Mouse (Mus musculus): Measurements from ENCODE around the gene Dmrt1. TPM values are rescaled to one million over a fixed set of nuclear protein-coding genes. Genes with fewer than 3 reads are reported as not detected.

Gene Dmrt1
- polyA plus RNA-seq, 1 experiment from 2014 or later: not detected

DNA sequence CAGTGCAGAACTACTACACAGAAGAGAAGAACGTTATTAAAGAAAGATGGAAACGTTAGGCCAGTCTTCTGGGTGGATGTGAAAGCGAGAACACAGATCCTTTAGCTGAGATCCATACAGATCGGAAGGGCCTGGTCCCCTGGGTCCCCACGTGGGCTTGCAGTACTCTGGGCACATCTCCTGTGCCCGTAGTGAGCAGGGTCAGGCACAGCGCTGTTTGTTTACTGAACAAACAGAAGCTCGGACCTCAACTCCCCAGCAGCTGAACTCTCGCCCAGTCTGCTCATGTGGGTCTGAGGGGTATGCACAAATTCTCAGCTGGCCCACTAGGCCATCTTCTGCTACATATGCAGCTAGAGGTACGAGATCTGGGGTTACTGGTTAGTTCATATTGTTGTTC is 145.1 kb downstream of the Dmrt1 start:
- DNase-seq (ENCODE audit: low spot score) (no peak), ATAC-seq (replicated peaks; ENCODE audit: low FRiP score) (no peak)
- H3K9ac ChIP-seq (ENCODE audit: low read depth, low read length): no peak overlapping the region
- no peaks in the 10 kb centered on the region for H3K27me3 ChIP-seq (replicated peaks; ENCODE audit: control insufficient read depth, insufficient read depth, low read length)
- H3K27ac ChIP-seq (ENCODE audit: low read depth, low read length): no peak overlapping the region
- H3K36me3 ChIP-seq (ENCODE audit: control insufficient read depth, insufficient read depth, low read length): no peaks in the 10 kb centered on the region
- no peak overlapping the region for H3K4me3 ChIP-seq (ENCODE audit: low read depth, low read length)
- WGBS: 68% methylated on average over 10 of the region's 10 CpGs
- no peaks in the 10 kb centered on the region for H3K9me3 ChIP-seq (ENCODE audit: control insufficient read depth, low read length)
- H3K4me2 ChIP-seq: no peak overlapping the region
- H3K4me1 ChIP-seq (replicated peaks; ENCODE audit: control insufficient read depth, insufficient read depth, low read length): no peaks in the 10 kb centered on the region

DNA sequence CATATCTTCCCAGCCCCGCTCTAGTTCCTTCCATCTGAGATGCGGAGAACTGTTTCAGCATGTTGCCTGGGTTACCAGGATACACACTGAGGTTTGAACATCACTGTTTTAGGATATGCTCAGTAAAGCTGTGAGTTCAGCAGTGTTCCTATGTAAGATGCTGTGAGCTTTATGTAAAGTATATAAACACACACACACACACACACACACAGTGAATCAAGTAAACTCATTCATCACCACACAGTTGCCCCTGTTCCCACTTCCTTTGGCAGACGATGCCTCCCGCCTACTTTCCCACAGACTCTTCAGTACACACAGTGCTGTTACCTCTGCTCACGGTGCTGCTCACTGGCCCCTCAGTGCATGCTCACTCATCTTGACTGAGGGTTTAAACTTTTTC is 147.1 kb downstream of the Dmrt1 start:
- Histone ChIP-seq H3K9me3 (ENCODE audit: control insufficient read depth, low read length) (no peaks in the 10 kb centered on the region), H3K4me1 (replicated peaks; ENCODE audit: control insufficient read depth, insufficient read depth, low read length) (no peaks in the 10 kb centered on the region), H3K27me3 (replicated peaks; ENCODE audit: control insufficient read depth, insufficient read depth, low read length) (no peaks in the 10 kb centered on the region), H3K4me2 (no peak overlapping the region), H3K27ac (ENCODE audit: low read depth, low read length) (no peak overlapping the region), H3K9ac (ENCODE audit: low read depth, low read length) (no peak overlapping the region), H3K4me3 (ENCODE audit: low read depth, low read length) (no peak overlapping the region), H3K36me3 (ENCODE audit: control insufficient read depth, insufficient read depth, low read length) (no peaks in the 10 kb centered on the region)
- DNase-seq (ENCODE audit: low spot score): no peak
- ATAC-seq (replicated peaks; ENCODE audit: low FRiP score): no peak
- 70% methylated on average over 5 of the region's 5 CpGs for WGBS

Other genes with a start within 250 kb of the Dmrt1 start
- gene Dmrt3, start 104.7 kb downstream of the Dmrt1 start, polyA plus RNA-seq (2014; fragmentation: Nextera tagmentation; extraction: Ambion mirVana): 0.08 TPM in 1 of 2 replicates, not detected in the other
- 0.73 and 1.2 TPM in 2 replicates for gene Dmrt2, start 166.8 kb downstream of the Dmrt1 start, polyA plus RNA-seq (2014; fragmentation: Nextera tagmentation; extraction: Ambion mirVana)